Mouse (Mus musculus) heart, embryonic 15.5 days (tissue): Measurements from ENCODE around the gene Atg13. TPM values are rescaled to one million over a fixed set of nuclear protein-coding genes. Genes with fewer than 3 reads are reported as not detected.

Source experiments
- ATAC-seq: fragments of 200-750 bp; cut with Nextera tagmentation; replicated peaks from 2 replicates; pipeline ENCODE4 v1.8.0; 2017; ENCODE audit warnings: low read depth, moderate TSS enrichment; ENCODE audit not compliant: insufficient number of reproducible peaks, insufficient read depth, low FRiP score
- H3K27ac ChIP-seq: fragments of 300-500 bp; sonication (generic); 2 replicates; pipeline ENCODE4 v1.5.1; 2015; ENCODE audit warnings: mild to moderate bottlenecking, inconsistent platforms
- H3K27me3 ChIP-seq: fragments of 300-500 bp; sonication (generic); 2 replicates; pipeline ENCODE4 v1.6.1; 2015; ENCODE audit warnings: inconsistent platforms
- H3K36me3 ChIP-seq: fragments of 300-500 bp; sonication (generic); 2 replicates; pipeline ENCODE4 v1.6.1; 2015; ENCODE audit warnings: mild to moderate bottlenecking, inconsistent platforms
- H3K4me1 ChIP-seq: fragments of 300-500 bp; sonication (generic); replicated peaks from 2 replicates; pipeline ENCODE4 v1.6.1; 2015; ENCODE audit warnings: inconsistent platforms
- H3K4me2 ChIP-seq: fragments of 300-500 bp; sonication (generic); 2 replicates; pipeline ENCODE4 v1.6.1; 2015; ENCODE audit warnings: inconsistent platforms, mild to moderate bottlenecking, moderate library complexity
- H3K4me3 ChIP-seq: fragments of 300-500 bp; sonication (generic); 2 replicates; pipeline ENCODE4 v1.5.1; 2015; ENCODE audit warnings: mild to moderate bottlenecking, inconsistent platforms
- H3K9ac ChIP-seq: fragments of 300-500 bp; sonication (generic); 2 replicates; pipeline ENCODE4 v1.6.1; 2015; ENCODE audit warnings: mild to moderate bottlenecking, inconsistent platforms
- H3K9me3 ChIP-seq: fragments of 300-500 bp; sonication (generic); replicated peaks from 2 replicates; pipeline ENCODE4 v1.6.1; 2016; ENCODE audit warnings: inconsistent platforms
- WGBS: fragments of 180-500 bp; shearing (Covaris S2); methylation state at CpG from one replicate; pipeline ENCODE4 v1.1.7; 2015; ENCODE audit warnings: mixed read lengths; 5-methylcytosine and 5-hydroxymethylcytosine counted together
- polyA plus RNA-seq: library from polyadenylated mRNA; unstranded; fragments of >200 nt; fragmentation: Nextera tagmentation; extraction: Ambion mirVana; gene quantifications from 2 replicates; pipeline ENCODE4 v1.2.1, GENCODE M21; 2015

Atg13 gene
- polyA plus RNA-seq, 1 experiment from 2014 or later, result 21.6 TPM

- Histone ChIP-seq H3K4me1 (peaks cover 13% of the 10 kb centered on the region), H3K4me2 (no peak overlapping the region), H3K27me3 (no peaks in the 10 kb centered on the region), H3K9me3 (no peaks in the 10 kb centered on the region), H3K9ac (no peak overlapping the region), H3K4me3 (no peak overlapping the region), H3K27ac (no peak overlapping the region), H3K36me3 (peaks cover 82% of the 10 kb centered on the region)
- WGBS, result 93% methylated on average over 6 of the region's 6 CpGs
- ATAC-seq, result no peak
These were observed 49.4 kb downstream of the Atg13 start for GRCm38 (mm10) chr2:91660981-91661380.

GRCm38 (mm10) chr2:91659657-91660056, 50.7 kb downstream of the Atg13 start:
- Histone ChIP-seq H3K9ac (no peak overlapping the region), H3K4me1 (peaks cover 25% of the 10 kb centered on the region), H3K4me3 (no peak overlapping the region), H3K9me3 (no peaks in the 10 kb centered on the region), H3K27me3 (no peaks in the 10 kb centered on the region), H3K4me2 (no peak overlapping the region), H3K36me3 (peaks cover 76% of the 10 kb centered on the region), H3K27ac (no peak overlapping the region)
- no peak for ATAC-seq
- 96% methylated on average over 8 of the region's 8 CpGs for WGBS

GRCm38 (mm10) chr2:91656774-91657173, 53.6 kb downstream of the Atg13 start:
- Histone ChIP-seq H3K4me1 (peaks cover 53% of the 10 kb centered on the region), H3K27ac (peak overlapping the region; percentile 81), H3K9ac (no peak overlapping the region), H3K27me3 (no peaks in the 10 kb centered on the region), H3K4me2 (no peak overlapping the region), H3K4me3 (no peak overlapping the region), H3K9me3 (no peaks in the 10 kb centered on the region), H3K36me3 (peaks cover 59% of the 10 kb centered on the region)
- ATAC-seq, result no peak
- 47% methylated on average over 8 of the region's 8 CpGs for WGBS

DNA sequence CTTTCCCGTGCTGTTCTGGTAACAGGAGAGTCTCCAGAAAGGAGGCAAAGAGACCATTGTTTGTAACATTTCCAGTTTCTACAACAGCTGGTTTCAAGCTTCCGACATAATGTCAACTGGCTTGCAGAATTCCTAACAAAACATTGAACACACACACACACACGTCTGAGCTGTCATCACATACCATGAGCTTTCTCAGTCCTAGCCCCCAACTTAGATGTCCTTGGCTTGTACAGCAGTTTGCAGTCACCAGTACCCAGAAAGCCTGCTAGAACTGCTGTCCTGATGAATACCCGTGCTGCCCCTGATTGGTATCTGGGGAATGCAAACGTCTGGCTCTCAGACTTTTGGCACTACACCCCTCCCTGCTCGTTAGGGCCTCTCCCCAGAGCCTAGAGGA, 54.5 kb downstream of the Atg13 start:
- H3K9me3 ChIP-seq, result no peaks in the 10 kb centered on the region
- WGBS, result 28% methylated on average over 6 of the region's 6 CpGs
- H3K36me3 ChIP-seq, result peaks cover 49% of the 10 kb centered on the region
- H3K4me3 ChIP-seq, result no peak overlapping the region
- H3K9ac ChIP-seq, result no peak overlapping the region
- peaks cover 62% of the 10 kb centered on the region for H3K4me1 ChIP-seq
- peak overlapping the region; percentile 16; the same call in 1 of the 2 replicates for H3K4me2 ChIP-seq
- ATAC-seq, result peak; percentile 49; the same call in 1 of the 2 replicates
- H3K27me3 ChIP-seq, result no peaks in the 10 kb centered on the region
- H3K27ac ChIP-seq, result peak overlapping the region; percentile 81

DNA sequence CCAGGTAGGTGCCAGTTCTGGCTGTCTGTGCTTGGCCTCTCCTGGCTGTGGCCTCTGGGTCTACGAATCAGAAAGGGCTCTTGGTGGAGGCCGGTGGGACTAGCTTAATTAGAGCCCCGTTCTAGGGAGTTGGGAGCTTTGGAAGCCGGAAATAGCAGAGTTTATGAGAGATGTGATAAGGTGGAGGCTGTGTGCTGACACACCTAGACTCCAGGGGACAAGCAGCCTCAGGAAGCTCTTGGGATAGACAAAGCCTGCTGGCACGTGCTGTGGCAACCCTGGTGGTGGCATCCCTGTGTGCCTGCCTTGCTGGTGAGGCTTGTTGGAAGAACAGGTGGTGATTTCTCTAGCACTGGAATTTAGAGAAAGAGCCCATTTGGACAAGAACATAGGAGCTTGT, 55.0 kb downstream of the Atg13 start:
- Histone ChIP-seq H3K4me3 (no peak overlapping the region), H3K36me3 (peaks cover 49% of the 10 kb centered on the region; the same call in 1 of the 2 replicates), H3K9me3 (no peaks in the 10 kb centered on the region), H3K4me2 (no peak overlapping the region), H3K4me1 (peaks cover 64% of the 10 kb centered on the region), H3K27me3 (no peaks in the 10 kb centered on the region), H3K27ac (peak overlapping the region; percentile 81), H3K9ac (no peak overlapping the region)
- ATAC-seq, result no peak
- 41% methylated on average over 5 of the region's 5 CpGs for WGBS

- H3K9ac ChIP-seq, result 0 out of 2 replicates have a peak overlapping the region, but pooled peaks have one; percentile 16
- H3K4me1 ChIP-seq, result peaks cover 73% of the 10 kb centered on the region
- peaks cover 31% of the 10 kb centered on the region; the same call in 1 of the 2 replicates for H3K36me3 ChIP-seq
- no peak overlapping the region for H3K4me2 ChIP-seq
- no peak overlapping the region for H3K4me3 ChIP-seq
- H3K9me3 ChIP-seq, result no peaks in the 10 kb centered on the region
- H3K27ac ChIP-seq, result peak overlapping the region; percentile 63
- ATAC-seq, result no peak
- H3K27me3 ChIP-seq, result no peaks in the 10 kb centered on the region
- WGBS, result 23% methylated on average over 6 of the region's 6 CpGs
These were observed 57.5 kb downstream of the Atg13 start for GRCm38 (mm10) chr2:91652863-91653262.

DNA sequence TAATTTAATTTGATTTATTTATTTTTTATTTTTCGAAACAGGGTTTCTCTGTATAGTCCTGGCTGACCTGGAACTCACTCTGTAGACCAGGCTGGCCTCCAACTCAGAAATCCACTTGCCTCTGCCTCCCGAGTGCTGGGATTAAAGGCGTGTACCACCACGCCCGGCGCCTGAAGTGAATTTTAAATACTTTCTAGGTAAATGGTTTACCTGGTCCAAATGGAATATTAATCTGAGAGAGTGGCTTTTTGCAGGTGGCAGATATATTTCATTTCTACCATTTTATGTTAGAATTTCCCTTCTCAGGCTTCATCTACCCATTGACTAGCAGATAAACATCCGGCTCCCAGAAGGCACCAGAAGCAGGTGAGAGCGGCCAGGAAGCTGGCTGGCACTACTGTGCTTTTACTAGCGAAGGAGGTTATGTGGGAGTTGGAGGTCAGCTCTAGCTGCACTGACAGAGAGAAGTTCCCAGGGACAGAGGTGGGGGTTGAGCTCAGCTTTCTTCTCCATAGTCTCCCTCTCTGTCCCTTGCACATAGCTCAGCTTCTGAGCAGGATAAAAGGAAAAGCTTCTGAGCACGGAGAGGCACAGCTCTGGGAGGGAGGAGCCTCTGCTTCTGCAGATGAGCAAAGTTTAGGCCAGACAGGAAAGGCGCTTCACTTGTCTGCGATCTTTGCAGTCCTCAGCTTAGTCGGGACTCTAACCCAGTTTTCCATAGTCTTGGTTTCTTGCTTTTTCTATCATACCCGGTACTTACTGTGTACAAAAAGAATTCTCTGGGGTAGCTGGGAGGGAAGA, 58.7 kb downstream of the Atg13 start:
- Histone ChIP-seq H3K9me3 (no peaks in the 10 kb centered on the region), H3K4me2 (peak overlapping the region; percentile 76), H3K9ac (peak overlapping the region; percentile 10; the same call in 1 of the 2 replicates), H3K4me3 (peak overlapping the region; percentile 67; the same call in 1 of the 2 replicates), H3K36me3 (peaks cover 31% of the 10 kb centered on the region), H3K4me1 (peaks cover 67% of the 10 kb centered on the region), H3K27ac (peak overlapping the region; percentile 63), H3K27me3 (no peaks in the 10 kb centered on the region)
- 68% methylated on average over 14 of the region's 14 CpGs for WGBS
- no peak for ATAC-seq

DNA sequence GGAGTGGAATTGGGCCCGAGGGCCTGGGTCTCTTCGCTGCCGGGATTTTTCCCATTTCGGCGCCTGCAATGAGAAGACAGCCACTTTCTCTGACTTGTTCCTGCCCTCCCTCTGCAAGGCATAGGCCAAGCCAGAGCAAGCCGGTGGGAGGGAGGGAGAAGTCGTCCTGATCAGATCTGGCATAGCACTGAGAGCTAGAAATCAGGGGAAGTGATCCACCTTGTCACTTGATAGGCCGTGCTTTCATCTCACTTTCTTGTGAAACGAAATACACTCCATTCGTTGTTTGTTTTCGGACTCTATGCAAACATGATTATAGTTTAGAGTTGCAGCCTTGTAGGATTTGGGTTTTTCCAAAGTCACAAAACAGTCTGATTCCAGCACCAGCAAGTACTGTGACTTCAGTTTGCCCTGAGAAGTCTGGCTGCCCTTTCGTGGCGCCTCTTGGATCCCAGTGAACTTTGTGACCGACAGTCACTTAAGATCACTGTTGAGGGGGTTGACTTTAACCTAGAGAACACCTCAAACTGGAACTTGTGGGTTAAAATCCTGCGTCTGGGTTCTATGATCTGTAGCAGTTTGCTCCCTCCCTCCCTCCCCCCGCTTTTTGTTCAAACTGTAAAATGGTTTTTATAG, 59.9 kb downstream of the Atg13 start:
- H3K4me1 ChIP-seq, result peaks cover 57% of the 10 kb centered on the region
- no peaks in the 10 kb centered on the region for H3K27me3 ChIP-seq
- WGBS, result 6% methylated on average over 16 of the region's 16 CpGs
- no peaks in the 10 kb centered on the region for H3K9me3 ChIP-seq
- peak overlapping the region; percentile 85 for H3K27ac ChIP-seq
- H3K9ac ChIP-seq, result peak overlapping the region; percentile 62
- H3K4me2 ChIP-seq, result peak overlapping the region; percentile 76
- peak overlapping the region; percentile 67 for H3K4me3 ChIP-seq
- H3K36me3 ChIP-seq, result peaks cover 38% of the 10 kb centered on the region
- ATAC-seq, result peak; percentile 47

- peak within 1 kb of the TSS; percentile 94 for H3K4me2 ChIP-seq
- peaks cover 49% of the 10 kb centered on the region for H3K4me1 ChIP-seq
- H3K27ac ChIP-seq, result peak within 1 kb of the TSS; percentile 88
- H3K36me3 ChIP-seq, result peaks cover 44% of the 10 kb centered on the region
- peak within 1 kb of the TSS; percentile 83 for H3K9ac ChIP-seq
- WGBS, result under 1% methylated on average over 44 of the region's 44 CpGs
- no peaks in the 10 kb centered on the region for H3K27me3 ChIP-seq
- no peaks in the 10 kb centered on the region for H3K9me3 ChIP-seq
- peak; percentile 91 for ATAC-seq
- peak within 1 kb of the TSS; percentile 67 for H3K4me3 ChIP-seq
These were observed 60.6 kb downstream of the Atg13 start, which contains the start of the genes Zfp408 and Arhgap1 for GRCm38 (mm10) chr2:91649553-91650359. Zfp408 (minus strand) TSS chr2:91649791. Arhgap1 (plus strand) TSS chr2:91649860.

DNA sequence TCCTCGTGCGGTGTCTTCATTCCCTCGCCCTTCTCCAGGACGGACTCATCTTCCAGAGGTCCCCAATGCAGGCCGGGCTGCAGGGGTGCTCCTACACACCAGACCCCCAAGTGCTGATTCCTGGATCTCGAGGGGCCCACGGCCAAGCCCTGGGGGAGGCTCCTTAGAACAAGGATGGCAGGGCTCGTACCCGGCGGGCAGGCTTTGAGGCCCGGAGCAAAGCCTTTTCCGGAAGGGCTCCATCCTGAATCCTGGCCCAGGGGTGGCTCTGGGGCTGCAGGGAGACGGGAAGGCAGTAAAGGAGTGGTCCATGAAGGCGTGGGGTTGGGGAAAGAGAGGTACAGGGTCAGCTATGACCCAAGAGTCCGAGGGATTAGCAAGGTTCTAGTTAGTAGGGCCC, 61.2 kb downstream of the Atg13 start:
- peak overlapping the region; percentile 94 for H3K4me2 ChIP-seq
- peak overlapping the region; percentile 67 for H3K4me3 ChIP-seq
- H3K27me3 ChIP-seq, result no peaks in the 10 kb centered on the region
- H3K4me1 ChIP-seq, result peaks cover 44% of the 10 kb centered on the region
- H3K27ac ChIP-seq, result peak overlapping the region; percentile 88
- 2% methylated on average over 15 of the region's 15 CpGs for whole genome bisulfite sequencing
- H3K9ac ChIP-seq, result peak overlapping the region; percentile 83
- H3K36me3 ChIP-seq, result peaks cover 44% of the 10 kb centered on the region
- no peak for ATAC-seq
- no peaks in the 10 kb centered on the region for H3K9me3 ChIP-seq

DNA sequence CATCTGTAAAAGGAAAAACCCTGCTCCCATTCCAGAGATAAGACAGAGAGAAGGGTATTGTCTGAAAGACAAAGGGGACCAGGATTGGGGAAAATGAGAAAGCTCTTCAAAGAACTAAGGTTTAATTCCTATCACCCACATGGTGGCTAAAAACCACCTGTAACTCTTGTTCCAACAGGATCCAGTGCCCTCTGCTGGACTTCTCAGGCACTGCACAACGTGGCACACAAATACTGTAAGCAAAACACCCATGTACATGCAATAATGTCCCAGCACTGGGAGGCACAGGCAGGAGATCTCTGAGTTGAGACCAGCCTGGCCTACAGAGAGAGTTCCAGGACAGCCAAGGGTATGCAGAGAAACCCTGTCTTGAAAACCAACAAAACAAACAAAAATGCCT, 63.6 kb downstream of the Atg13 start:
- H3K4me3 ChIP-seq, result no peak overlapping the region
- peaks cover 20% of the 10 kb centered on the region for H3K4me1 ChIP-seq
- ATAC-seq, result no peak
- no peaks in the 10 kb centered on the region for H3K9me3 ChIP-seq
- no peak overlapping the region for H3K4me2 ChIP-seq
- 29% methylated on average over 1 of the region's 1 CpGs for WGBS
- no peak overlapping the region for H3K9ac ChIP-seq
- peaks cover 49% of the 10 kb centered on the region for H3K36me3 ChIP-seq
- H3K27ac ChIP-seq, result no peak overlapping the region
- H3K27me3 ChIP-seq, result no peaks in the 10 kb centered on the region
